Mouse (Mus musculus) embryo, embryonic 10.5 days (tissue): ENCODE results near the gene Olfr1098.

ENCODE experiments used
- DNase-seq: peaks from one replicate; pipeline ENCODE4 v3.0.0-alpha.2; 2015; ENCODE audit warnings: low spot score

Olfr1098 gene

GRCm38 (mm10) chr2:86924445-86924844 lies at the start of gene Olfr1098:
Gene Olfr1098, minus strand, starts transcription at chr2:86924545.
- DNase-seq = no peak

GRCm38 (mm10) chr2:86960593-86960992 lies 36.2 kb upstream of the Olfr1098 start, which contains the start of gene Olfr1099:
Gene Olfr1099, minus strand, starts transcription at chr2:86960693.
- no peak for DNase-seq

GRCm38 (mm10) chr2:86926557-86926956 lies 2.2 kb upstream of the Olfr1098 start:
- no peak for DNase-seq

GRCm38 (mm10) chr2:86905647-86906046 lies 18.7 kb downstream of the Olfr1098 start:
- DNase-seq = no peak

GRCm38 (mm10) chr2:86892116-86892515 lies 32.2 kb downstream of the Olfr1098 start, which contains the start of gene Olfr1097:
Gene Olfr1097, minus strand, starts transcription at chr2:86892216.
- no peak for DNase-seq

GRCm38 (mm10) chr2:86874702-86875101 lies 49.6 kb downstream of the Olfr1098 start, which contains the start of gene Gm13723:
Gene Gm13723, minus strand, starts transcription at chr2:86874802.
- DNase-seq = no peak
